Comparison of ENCODE assay signal across 16 mouse cellular contexts in genomic region chr8:72349838-72350237, GRCm38 (mm10). TPM values are rescaled to one million over a fixed set of nuclear protein-coding genes. Genes with fewer than 3 reads are reported as not detected.
DNase-seq lines count a peak whose midpoint lies in the region; ATAC-seq and TF ChIP-seq lines count a peak whose summit lies in the region.
"Had no signal": no experiment of that assay in that cellular context is flagged by ENCODE, and none has a peak within 500 bp of the region (broad histone marks: within the 10 kb centered on the region; RNA-seq: fewer than 3 reads in every experiment).

No protein-coding gene starts in this region.

- no peak overlapping the region for H3K9ac ChIP-seq in liver, embryonic 16.5 days (ENCODE audit: low read depth, low read length)
- H3K9ac ChIP-seq in liver, embryonic 12.5 days, result no peak overlapping the region
- H3K9ac ChIP-seq in CH12.LX (ENCODE audit: insufficient read depth, low read depth), result no peak overlapping the region
- no peak overlapping the region for H3K9ac ChIP-seq in hindbrain, postnatal 0 days (replicated peaks; ENCODE audit: low read length)
- no peak overlapping the region for H3K9ac ChIP-seq in hindbrain, embryonic 14.5 days
- H3K9ac ChIP-seq: liver, embryonic 14.5 days had no signal

- H3K79me2 ChIP-seq in CH12.LX (replicated peaks; ENCODE audit: control insufficient read depth, extremely low read depth, insufficient read depth, poor library complexity, severe bottlenecking), result no peaks in the 10 kb centered on the region

- peak overlapping the region; percentile 1; the same call in 1 of the 2 replicates for H3K27ac ChIP-seq in liver, embryonic 16.5 days (ENCODE audit: low read length)
- H3K27ac ChIP-seq in liver, embryonic 12.5 days, result no peak overlapping the region
- H3K27ac ChIP-seq in CH12.LX (ENCODE audit: insufficient read depth, low read depth), result no peak overlapping the region
- H3K27ac ChIP-seq in hindbrain, postnatal 0 days, result no peak overlapping the region
- no peak overlapping the region for H3K27ac ChIP-seq in hindbrain, embryonic 14.5 days
- H3K27ac ChIP-seq: embryonic facial prominence, embryonic 10.5 days; forebrain, embryonic 10.5 days; liver, embryonic 14.5 days; midbrain, embryonic 10.5 days had no signal

- in situ Hi-C loops in CH12.LX (cut with MboI; ENCODE audit: low pct_ligation_motif_present, low pct_unique_long_range_greater_than_20kb, low sequenced_read_pairs), result no loop called here

- H3K4me2 ChIP-seq in liver, embryonic 16.5 days (ENCODE audit: low read depth, low read length), result no peak overlapping the region
- no peak overlapping the region for H3K4me2 ChIP-seq in liver, embryonic 12.5 days
- no peak overlapping the region for H3K4me2 ChIP-seq in CH12.LX (ENCODE audit: insufficient read depth, low read depth, poor library complexity, severe bottlenecking)
- H3K4me2 ChIP-seq in hindbrain, postnatal 0 days (ENCODE audit: low read depth, low read length), result no peak overlapping the region
- no peak overlapping the region for H3K4me2 ChIP-seq in hindbrain, embryonic 14.5 days (replicated peaks)

- 58% methylated on average over 9 of the region's 9 CpGs for WGBS in liver, embryonic 16.5 days (ENCODE audit: insufficient replicate concordance)
- WGBS in liver, embryonic 12.5 days (ENCODE audit: insufficient replicate concordance), result 77% methylated on average over 9 of the region's 9 CpGs
- WGBS in hindbrain, postnatal 0 days, result 89% methylated on average over 9 of the region's 9 CpGs
- WGBS in hindbrain, embryonic 14.5 days, result 95% methylated on average over 9 of the region's 9 CpGs

- no peaks in the 10 kb centered on the region for H3K9me3 ChIP-seq in liver, embryonic 16.5 days (replicated peaks; ENCODE audit: control insufficient read depth, low read length)
- H3K9me3 ChIP-seq in liver, embryonic 12.5 days (replicated peaks), result no peaks in the 10 kb centered on the region
- H3K9me3 ChIP-seq in CH12.LX (replicated peaks; ENCODE audit: low read length), result no peaks in the 10 kb centered on the region
- H3K9me3 ChIP-seq in hindbrain, postnatal 0 days (ENCODE audit: low read length), result no peaks in the 10 kb centered on the region
- no peaks in the 10 kb centered on the region for H3K9me3 ChIP-seq in hindbrain, embryonic 14.5 days (ENCODE audit: control insufficient read depth, low read length)
- H3K9me3 ChIP-seq: embryonic facial prominence, embryonic 10.5 days; forebrain, embryonic 10.5 days; midbrain, embryonic 10.5 days had no signal

- ATAC-seq in liver, embryonic 16.5 days (ENCODE audit: low read depth), result no peak
- no peak for ATAC-seq in liver, embryonic 12.5 days
- no peak for ATAC-seq in hindbrain, postnatal 0 days
- no peak for ATAC-seq in hindbrain, embryonic 14.5 days (ENCODE audit: low FRiP score)
- ATAC-seq: inflammation-experienced regulatory T-cells, adult 6 months; Patski had no signal

- no peak for DNase-seq in CH12.LX (ENCODE audit: extremely low read depth)
- DNase-seq in brain, adult 2 months (ENCODE audit: low read depth, low spot score), result peak; percentile 43
- DNase-seq in skeletal muscle tissue, adult 2 months (ENCODE audit: low read depth, low spot score), result peak; percentile 33
- DNase-seq in hindbrain, postnatal 0 days (ENCODE audit: low spot score), result no peak
- DNase-seq in hindbrain, embryonic 14.5 days (ENCODE audit: low spot score), result no peak
- DNase-seq: adrenal gland, postnatal 25 days; cerebellum, adult 2 months; kidney, postnatal 25 days had no signal

- TF ChIP-seq POLR2A in CH12.LX (IDR thresholded peaks at IDR 0.05; ENCODE audit: low read depth, low read length), result no peak

- no peak for TF ChIP-seq CTCF in CH12.LX (conservative IDR thresholded peaks at IDR 0.05 in 1 of 2, IDR thresholded peaks at IDR 0.05 in 1 of 2; ENCODE audit: low read depth in 2 of 2, low read length in 2 of 2)
- TF ChIP-seq CTCF in hindbrain, postnatal 0 days (IDR thresholded peaks at IDR 0.05; ENCODE audit: low read depth), result no peak

- H3K27me3 ChIP-seq in liver, embryonic 16.5 days (ENCODE audit: control insufficient read depth, insufficient read depth, low read depth, low read length), result no peaks in the 10 kb centered on the region
- H3K27me3 ChIP-seq in liver, embryonic 12.5 days (replicated peaks), result 0 out of 2 replicates have a peak, but pooled peaks cover 6% of the 10 kb centered on the region
- H3K27me3 ChIP-seq in CH12.LX (replicated peaks), result no peaks in the 10 kb centered on the region
- H3K27me3 ChIP-seq in hindbrain, postnatal 0 days (ENCODE audit: insufficient read depth, low read length), result no peaks in the 10 kb centered on the region
- no peaks in the 10 kb centered on the region for H3K27me3 ChIP-seq in hindbrain, embryonic 14.5 days (ENCODE audit: control insufficient read depth, insufficient read depth, low read length)
- H3K27me3 ChIP-seq: Patski had no signal

- H3K4me1 ChIP-seq in liver, embryonic 16.5 days (ENCODE audit: control insufficient read depth, low read depth, low read length), result peaks cover 38% of the 10 kb centered on the region
- H3K4me1 ChIP-seq in liver, embryonic 12.5 days, result peaks cover 47% of the 10 kb centered on the region
- H3K4me1 ChIP-seq in CH12.LX (ENCODE audit: control insufficient read depth in 1 of 2, insufficient read depth in 2 of 2), result peaks cover 5 to 71% of the 10 kb centered on the region in 2 experiments
- H3K4me1 ChIP-seq in hindbrain, postnatal 0 days (ENCODE audit: insufficient read depth, low read length), result no peaks in the 10 kb centered on the region
- no peaks in the 10 kb centered on the region for H3K4me1 ChIP-seq in hindbrain, embryonic 14.5 days (replicated peaks; ENCODE audit: control insufficient read depth, insufficient read depth, low read length)
- H3K4me1 ChIP-seq: embryonic facial prominence, embryonic 10.5 days; forebrain, embryonic 10.5 days; midbrain, embryonic 10.5 days had no signal

- H3K36me3 ChIP-seq in liver, embryonic 16.5 days (ENCODE audit: control insufficient read depth, insufficient read depth), result no peaks in the 10 kb centered on the region
- H3K36me3 ChIP-seq in liver, embryonic 12.5 days, result peaks cover 16% of the 10 kb centered on the region
- peaks cover 12 to 65% of the 10 kb centered on the region in 2 experiments for H3K36me3 ChIP-seq in CH12.LX (replicated peaks in 1 of 2; ENCODE audit: control insufficient read depth in 1 of 2, insufficient read depth in 1 of 2, low read length in 1 of 2)
- H3K36me3 ChIP-seq in hindbrain, postnatal 0 days (ENCODE audit: insufficient read depth, low read length), result peaks cover 19% of the 10 kb centered on the region
- H3K36me3 ChIP-seq in hindbrain, embryonic 14.5 days (replicated peaks; ENCODE audit: control insufficient read depth, insufficient read depth), result peaks cover 59% of the 10 kb centered on the region

- no peak overlapping the region for H3K4me3 ChIP-seq in liver, embryonic 16.5 days (ENCODE audit: low read depth, low read length)
- no peak overlapping the region for H3K4me3 ChIP-seq in liver, embryonic 12.5 days
- no peak overlapping the region for H3K4me3 ChIP-seq in CH12.LX (replicated peaks in 1 of 3; ENCODE audit: low read depth in 2 of 3, low read length in 2 of 3, poor library complexity in 1 of 3)
- H3K4me3 ChIP-seq in hindbrain, postnatal 0 days (ENCODE audit: low read length), result no peak overlapping the region
- H3K4me3 ChIP-seq in hindbrain, embryonic 14.5 days (replicated peaks; ENCODE audit: low read length), result no peak overlapping the region
- H3K4me3 ChIP-seq: embryonic facial prominence, embryonic 10.5 days; forebrain, embryonic 10.5 days; midbrain, embryonic 10.5 days had no signal

- dilution Hi-C loops in CH12.LX (cut with MboI; ENCODE audit: extremely low pct_ligation_motif_present, extremely low pct_unique_long_range_greater_than_20kb, low sequenced_read_pairs), result no loop called here

- no peak for TF ChIP-seq RAD21 in CH12.LX (IDR thresholded peaks at IDR 0.05; ENCODE audit: low read depth, low read length)

- no peak for TF ChIP-seq EP300 in CH12.LX (IDR thresholded peaks at IDR 0.05; ENCODE audit: low read length)

TF ChIP-seq in CH12.LX, 34 proteins besides CTCF, POLR2A, EP300 and RAD21:
- TF ChIP-seq MYC (IDR thresholded peaks at IDR 0.05; ENCODE audit: low read depth, low read length), result no peak
- TF ChIP-seq SMC3 (IDR thresholded peaks at IDR 0.05; ENCODE audit: low read depth, low read length), result no peak
- TF ChIP-seq KAT2A (IDR thresholded peaks at IDR 0.05; ENCODE audit: insufficient replicate concordance, low read length), result no peak
- TF ChIP-seq ETS1 (conservative IDR thresholded peaks at IDR 0.05; ENCODE audit: low read depth, low read length), result no peak
- TF ChIP-seq MXI1 (IDR thresholded peaks at IDR 0.05; ENCODE audit: low read depth, low read length), result no peak
- peak; percentile 67 for TF ChIP-seq ZNF384 (IDR thresholded peaks at IDR 0.05; ENCODE audit: low read depth, low read length)
- no peak for TF ChIP-seq UBTF (IDR thresholded peaks at IDR 0.05; ENCODE audit: low read depth, low read length)

RNA-seq across cellular contexts. Expression of gene Klf2, which starts 31.0 kb away (rescaled TPM):
- 1.8 and 2.0 TPM in 2 replicates for polyA plus RNA-seq in liver, embryonic 16.5 days (2015; fragmentation: Nextera tagmentation; extraction: Ambion mirVana)
- polyA plus RNA-seq in liver, embryonic 12.5 days (2016; fragmentation: Nextera tagmentation; extraction: Ambion mirVana), result 5.7 and 6.0 TPM in 2 replicates
- total RNA-seq in CH12.LX (2012; rRNA removed) (not detected in 2 replicates), CH12.LX (2014; rRNA removed) (0.12 and 0.16 TPM in 2 replicates)
- 0.74 and 1.4 TPM in 2 replicates for polyA plus RNA-seq in CH12.LX (2012; ENCODE audit: insufficient read length, low read depth)
- total RNA-seq in hindbrain, postnatal 0 days (2014; rRNA removed), result 4.3 and 8.2 TPM in 2 replicates
- 8.8 and 9.9 TPM in 2 replicates for polyA plus RNA-seq in hindbrain, postnatal 0 days (2015; fragmentation: Nextera tagmentation; extraction: Ambion mirVana)
- 6.8 and 9.5 TPM in 2 replicates for polyA plus RNA-seq in hindbrain, embryonic 14.5 days (2014; fragmentation: Nextera tagmentation; extraction: Ambion mirVana)

RNA-seq across cellular contexts. Expression of gene Gm10282, which starts 44.8 kb away (rescaled TPM):
- polyA plus RNA-seq in liver, embryonic 16.5 days (2015; fragmentation: Nextera tagmentation; extraction: Ambion mirVana), result 5.8 and 6.0 TPM in 2 replicates
- 10.1 and 10.3 TPM in 2 replicates for polyA plus RNA-seq in liver, embryonic 12.5 days (2016; fragmentation: Nextera tagmentation; extraction: Ambion mirVana)
- total RNA-seq in CH12.LX (2012; rRNA removed) (16.4 and 18.3 TPM in 2 replicates), CH12.LX (2014; rRNA removed) (76.4 and 77.7 TPM in 2 replicates)
- 125 and 176 TPM in 2 replicates for polyA plus RNA-seq in CH12.LX (2012; ENCODE audit: insufficient read length, low read depth)
- total RNA-seq in hindbrain, postnatal 0 days (2014; rRNA removed), result 0.36 and 1.5 TPM in 2 replicates
- polyA plus RNA-seq in hindbrain, postnatal 0 days (2015; fragmentation: Nextera tagmentation; extraction: Ambion mirVana), result 11.7 and 12.3 TPM in 2 replicates
- 13.1 and 14.3 TPM in 2 replicates for polyA plus RNA-seq in hindbrain, embryonic 14.5 days (2014; fragmentation: Nextera tagmentation; extraction: Ambion mirVana)

Comparison
In these comparisons a context has a peak if more than half of its experiments do, and no peak if none do; other contexts are left out.
1. DNase-seq: peak in brain, adult 2 months (single experiment) and skeletal muscle tissue, adult 2 months (single experiment); none in CH12.LX (single experiment), hindbrain, postnatal 0 days (single experiment) and hindbrain, embryonic 14.5 days (single experiment).